15 mouse cellular contexts compared by ENCODE assay signal in the genomic region with DNA sequence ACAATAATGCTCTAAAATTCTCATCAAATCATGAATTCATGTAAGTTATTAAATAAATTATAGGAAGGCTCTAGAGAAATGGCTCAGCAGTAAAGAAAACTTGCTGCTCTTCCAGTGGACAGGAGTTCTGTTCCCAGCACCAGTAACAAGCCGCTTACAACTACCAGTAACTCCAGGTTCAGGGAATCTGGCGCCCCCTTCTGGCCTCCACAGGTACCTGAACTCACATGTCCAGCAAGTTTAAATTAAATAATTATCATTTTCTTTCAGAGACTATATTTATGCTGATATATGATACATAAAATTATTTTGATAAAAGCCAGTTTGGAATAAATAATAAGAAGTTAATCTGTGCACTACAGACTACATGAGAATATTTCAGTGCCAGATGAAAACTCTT. TPM values are rescaled to one million over a fixed set of nuclear protein-coding genes. Genes with fewer than 3 reads are reported as not detected.
A peak's percentile ranks its signal among the peaks of the same experiment; 100 is the strongest.
DNase-seq lines count a peak whose midpoint lies in the region; ATAC-seq and TF ChIP-seq lines count a peak whose summit lies in the region.
"Had no signal": no experiment of that assay in that cellular context is flagged by ENCODE, and none has a peak within 500 bp of the region (broad histone marks: within the 10 kb centered on the region; RNA-seq: fewer than 3 reads in every experiment).

No protein-coding gene starts in this region.

- intact Hi-C loops in gastrocnemius, postnatal 14 days (cut with DNase I; ENCODE audit: low total_unique reads): no loop called here

- ATAC-seq in liver, embryonic 11.5 days (replicated peaks; ENCODE audit: low FRiP score): no peak
- ATAC-seq: forebrain, embryonic 16.5 days had no signal

- H3K36me3 ChIP-seq in liver, embryonic 11.5 days (ENCODE audit: control insufficient read depth, insufficient read depth, low read length): no peaks in the 10 kb centered on the region
- no peaks in the 10 kb centered on the region for H3K36me3 ChIP-seq in E14TG2a.4 (ENCODE audit: insufficient read depth, low read length)
- H3K36me3 ChIP-seq: heart, embryonic 15.5 days; hindbrain, embryonic 12.5 days had no signal

- no peak overlapping the region for H3K4me3 ChIP-seq in liver, embryonic 11.5 days (ENCODE audit: low read depth, low read length)
- no peak overlapping the region for H3K4me3 ChIP-seq in E14TG2a.4 (replicated peaks; ENCODE audit: low read length)
- H3K4me3 ChIP-seq: heart, embryonic 15.5 days; hindbrain, embryonic 12.5 days; myocyte had no signal

- no peak overlapping the region for H3K27ac ChIP-seq in liver, embryonic 11.5 days (ENCODE audit: low read depth, low read length)
- H3K27ac ChIP-seq: heart, embryonic 15.5 days; hindbrain, embryonic 12.5 days had no signal

- peak; percentile 66 for TF ChIP-seq CTCF in E14TG2a.4 (conservative IDR thresholded peaks at IDR 0.05; ENCODE audit: low read length)

- no peaks in the 10 kb centered on the region for H3K4me1 ChIP-seq in liver, embryonic 11.5 days (replicated peaks; ENCODE audit: control insufficient read depth, insufficient read depth, low read length)
- H3K4me1 ChIP-seq in E14TG2a.4 (replicated peaks; ENCODE audit: low read depth, low read length): no peaks in the 10 kb centered on the region
- H3K4me1 ChIP-seq: heart, embryonic 15.5 days; hindbrain, embryonic 12.5 days had no signal

- WGBS in liver, embryonic 11.5 days: 63% methylated on average over 2 of the region's 2 CpGs

- peak; percentile 16 for DNase-seq in liver
- DNase-seq in liver, embryonic 11.5 days (ENCODE audit: low spot score): no peak
- DNase-seq in 416B (ENCODE audit: low read depth): peak; percentile 29
- DNase-seq in c-Kit-negative CD71-positive TER-119-positive erythroid progenitor cells, embryonic 14.5 days (ENCODE audit: low read depth, low spot score): peak; percentile 5
- no peak for DNase-seq in gastrocnemius, postnatal 14 days
- no peak for DNase-seq in cerebellum, postnatal 10 days
- DNase-seq: gastrocnemius, postnatal 36 days; kidney, adult 18-20 months; lung, adult 18-20 months; right cerebral cortex, postnatal 4 days had no signal

- no peak overlapping the region for H3K4me2 ChIP-seq in liver, embryonic 11.5 days
- H3K4me2 ChIP-seq: heart, embryonic 15.5 days; hindbrain, embryonic 12.5 days had no signal

- H3K27me3 ChIP-seq in liver, embryonic 11.5 days (replicated peaks; ENCODE audit: control insufficient read depth, insufficient read depth, low read length): no peaks in the 10 kb centered on the region
- no peaks in the 10 kb centered on the region for H3K27me3 ChIP-seq in E14TG2a.4 (ENCODE audit: insufficient read depth, low read length)
- H3K27me3 ChIP-seq: heart, embryonic 15.5 days; hindbrain, embryonic 12.5 days had no signal

- no peaks in the 10 kb centered on the region for H3K9me3 ChIP-seq in liver, embryonic 11.5 days (ENCODE audit: control insufficient read depth, low read length)
- H3K9me3 ChIP-seq in E14TG2a.4 (ENCODE audit: low read length): no peaks in the 10 kb centered on the region
- H3K9me3 ChIP-seq: heart, embryonic 15.5 days; hindbrain, embryonic 12.5 days had no signal

- no peak overlapping the region for H3K9ac ChIP-seq in liver, embryonic 11.5 days (ENCODE audit: low read depth, low read length)
- H3K9ac ChIP-seq: heart, embryonic 15.5 days; hindbrain, embryonic 12.5 days had no signal

RNA-seq across cellular contexts. Expression of a gene that starts 20.2 kb away (rescaled TPM):
- polyA plus RNA-seq in liver, embryonic 11.5 days (2014; fragmentation: Nextera tagmentation; extraction: Ambion mirVana): 4.4 and 4.9 TPM in 2 replicates
- total RNA-seq in gastrocnemius, postnatal 14 days (2021): 1 to 10 TPM; 8.5 to 9.4 TPM
- polyA plus RNA-seq: myocyte had no signal

RNA-seq across cellular contexts. Expression of a gene that starts 22.0 kb away (rescaled TPM):
- polyA plus RNA-seq in liver, embryonic 11.5 days (2014; fragmentation: Nextera tagmentation; extraction: Ambion mirVana): 5.0 and 5.7 TPM in 2 replicates
- total RNA-seq in gastrocnemius, postnatal 14 days (2021): 10 to 100 TPM; 45.2 to 55.3 TPM

Comparison
In these comparisons a context has a peak if more than half of its experiments do, and no peak if none do; other contexts are left out.
1. DNase-seq: peak in liver (single experiment), 416B (single experiment) and c-Kit-negative CD71-positive TER-119-positive erythroid progenitor cells, embryonic 14.5 days (single experiment); none in liver, embryonic 11.5 days (single experiment), gastrocnemius, postnatal 14 days (single experiment) and cerebellum, postnatal 10 days (0 of 2).